In the genomic region with DNA sequence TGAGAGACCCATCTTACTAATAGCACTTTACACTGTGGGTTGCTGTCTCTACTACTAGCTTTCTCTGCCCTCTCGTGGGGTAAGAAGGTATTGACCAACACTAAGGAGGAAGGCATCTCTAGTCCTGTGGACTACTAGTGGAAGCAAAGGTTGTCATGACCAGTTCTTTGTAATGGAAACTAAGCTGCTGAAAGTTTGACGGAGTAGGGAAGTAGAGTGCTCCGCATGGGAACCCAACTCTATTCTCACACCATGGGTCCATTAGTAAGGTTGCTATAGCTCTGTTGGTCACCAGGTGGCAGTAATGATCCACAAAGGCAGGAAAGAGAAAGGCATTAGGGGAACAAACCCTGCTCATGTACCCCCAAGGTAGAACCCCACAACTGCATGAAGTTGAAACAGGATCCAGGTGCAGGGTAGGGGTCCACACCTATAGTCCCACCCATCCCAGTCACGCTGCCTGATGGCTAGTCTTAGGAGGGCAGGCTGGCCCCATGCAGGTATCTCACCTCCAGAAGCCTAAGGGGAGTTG, we compare ENCODE assay signal across 8 mouse cellular contexts. TPM values are rescaled to one million over a fixed set of nuclear protein-coding genes. Genes with fewer than 3 reads are reported as not detected.
A peak's percentile ranks its signal among the peaks of the same experiment; 100 is the strongest.
DNase-seq lines count a peak whose midpoint lies in the region; ATAC-seq lines count a peak whose summit lies in the region.

No protein-coding gene starts in this region.

- DNase-seq in heart, adult 18-20 months = peak; percentile 69 to 89
- no peak for DNase-seq in heart, embryonic 10.5 days (ENCODE audit: low spot score)
- peak; percentile 53 to 73 for DNase-seq in cerebellum, postnatal 36 days
- peak; percentile 73 for DNase-seq in gastrocnemius, adult 18-20 months (ENCODE audit: low spot score)
- DNase-seq in left cerebral cortex, postnatal 14 days (ENCODE audit: low spot score in 2 of 2) = peak; percentile 79 to 83
- peak; percentile 62 for DNase-seq in midbrain, embryonic 10.5 days (ENCODE audit: low spot score)
- DNase-seq in right cerebral cortex, postnatal 4 days = peak; percentile 61

- H3K27me3 ChIP-seq in heart, embryonic 10.5 days (ENCODE audit: insufficient read depth, poor library complexity, severe bottlenecking) = no peaks in the 10 kb centered on the region
- no peaks in the 10 kb centered on the region for H3K27me3 ChIP-seq in intestine, embryonic 16.5 days (replicated peaks; ENCODE audit: control insufficient read depth, insufficient read depth, low read length)
- no peaks in the 10 kb centered on the region for H3K27me3 ChIP-seq in midbrain, embryonic 10.5 days (ENCODE audit: low read depth, poor library complexity, severe bottlenecking)

- no peaks in the 10 kb centered on the region for H3K9me3 ChIP-seq in heart, embryonic 10.5 days
- no peaks in the 10 kb centered on the region for H3K9me3 ChIP-seq in intestine, embryonic 16.5 days (ENCODE audit: control insufficient read depth, low read length)
- no peaks in the 10 kb centered on the region for H3K9me3 ChIP-seq in midbrain, embryonic 10.5 days (replicated peaks)

- ATAC-seq in intestine, embryonic 16.5 days = peak; percentile 67

- no peak overlapping the region for H3K9ac ChIP-seq in intestine, embryonic 16.5 days (ENCODE audit: low read depth, low read length)

- intact Hi-C loops in left cerebral cortex, postnatal 14 days (cut with DNase I) = no loop called here

- 28% methylated on average over 4 of the region's 4 CpGs for WGBS in heart, embryonic 10.5 days
- WGBS in intestine, embryonic 16.5 days = 25% methylated on average over 4 of the region's 4 CpGs
- WGBS in midbrain, embryonic 10.5 days = 26% methylated on average over 4 of the region's 4 CpGs

- no peaks in the 10 kb centered on the region for H3K4me1 ChIP-seq in heart, embryonic 10.5 days
- H3K4me1 ChIP-seq in intestine, embryonic 16.5 days (ENCODE audit: control insufficient read depth, insufficient read depth, low read length) = no peaks in the 10 kb centered on the region
- no peaks in the 10 kb centered on the region for H3K4me1 ChIP-seq in midbrain, embryonic 10.5 days

- H3K4me3 ChIP-seq in heart, embryonic 10.5 days = no peak overlapping the region
- H3K4me3 ChIP-seq in intestine, embryonic 16.5 days (ENCODE audit: low read length) = no peak overlapping the region
- no peak overlapping the region for H3K4me3 ChIP-seq in midbrain, embryonic 10.5 days

- H3K27ac ChIP-seq in heart, embryonic 10.5 days = no peak overlapping the region
- no peak overlapping the region for H3K27ac ChIP-seq in intestine, embryonic 16.5 days (ENCODE audit: low read length)
- no peak overlapping the region for H3K27ac ChIP-seq in midbrain, embryonic 10.5 days (replicated peaks)

- peaks cover 54% of the 10 kb centered on the region for H3K36me3 ChIP-seq in heart, embryonic 10.5 days
- peaks cover 18% of the 10 kb centered on the region for H3K36me3 ChIP-seq in intestine, embryonic 16.5 days (ENCODE audit: control insufficient read depth, insufficient read depth, low read length)
- H3K36me3 ChIP-seq in midbrain, embryonic 10.5 days = peaks cover 59% of the 10 kb centered on the region

- no peak overlapping the region for H3K4me2 ChIP-seq in intestine, embryonic 16.5 days (ENCODE audit: low read depth, low read length)

RNA-seq across cellular contexts. Expression of a gene that starts 31.1 kb away (rescaled TPM):
- 10 to 100 TPM; 25.8 to 29.9 TPM for total RNA-seq in heart, adult 18-20 months (2021)
- polyA plus RNA-seq in heart, embryonic 10.5 days (2016; fragmentation: Nextera tagmentation; extraction: Ambion mirVana) = 23.8 and 26.0 TPM in 2 replicates
- total RNA-seq in gastrocnemius, adult 18-20 months (2021) = 10 to 100 TPM; 15.3 to 19.4 TPM
- polyA plus RNA-seq in intestine, embryonic 16.5 days (2015; fragmentation: Nextera tagmentation; extraction: Ambion mirVana) = 16.6 and 17.0 TPM in 2 replicates
- 10 to 100 TPM; 56.6 to 57.7 TPM for total RNA-seq in left cerebral cortex, postnatal 14 days (2021)
- polyA plus RNA-seq in midbrain, embryonic 10.5 days (2016; fragmentation: Nextera tagmentation; extraction: Ambion mirVana) = 30.9 and 34.6 TPM in 2 replicates

RNA-seq across cellular contexts. Expression of a gene that starts 31.2 kb away (rescaled TPM):
- 10 to 100 TPM; 55.8 to 59.5 TPM for total RNA-seq in heart, adult 18-20 months (2021)
- polyA plus RNA-seq in heart, embryonic 10.5 days (2016; fragmentation: Nextera tagmentation; extraction: Ambion mirVana) = 44.6 and 50.3 TPM in 2 replicates
- 10 to 100 TPM; 31.7 to 36.7 TPM for total RNA-seq in gastrocnemius, adult 18-20 months (2021)
- 51.1 and 54.4 TPM in 2 replicates for polyA plus RNA-seq in intestine, embryonic 16.5 days (2015; fragmentation: Nextera tagmentation; extraction: Ambion mirVana)
- 10 to 100 TPM; 61.8 to 63.6 TPM for total RNA-seq in left cerebral cortex, postnatal 14 days (2021)
- polyA plus RNA-seq in midbrain, embryonic 10.5 days (2016; fragmentation: Nextera tagmentation; extraction: Ambion mirVana) = 50.2 TPM in 2 replicates

RNA-seq across cellular contexts. Expression of a gene that starts 36.2 kb away (rescaled TPM):
- not detected for total RNA-seq in heart, adult 18-20 months (2021)
- 0.06 and 0.20 TPM in 2 replicates for polyA plus RNA-seq in heart, embryonic 10.5 days (2016; fragmentation: Nextera tagmentation; extraction: Ambion mirVana)
- not detected for total RNA-seq in gastrocnemius, adult 18-20 months (2021)
- polyA plus RNA-seq in intestine, embryonic 16.5 days (2015; fragmentation: Nextera tagmentation; extraction: Ambion mirVana) = 0.10 and 0.12 TPM in 2 replicates
- 1 to 10 TPM; 2.5 to 3.3 TPM for total RNA-seq in left cerebral cortex, postnatal 14 days (2021)
- polyA plus RNA-seq in midbrain, embryonic 10.5 days (2016; fragmentation: Nextera tagmentation; extraction: Ambion mirVana) = 0.22 and 0.26 TPM in 2 replicates

RNA-seq across cellular contexts. Expression of a gene that starts 46.4 kb away (rescaled TPM):
- under 1 TPM; 0.10 to 0.54 TPM for total RNA-seq in heart, adult 18-20 months (2021)
- 0.94 and 1.2 TPM in 2 replicates for polyA plus RNA-seq in heart, embryonic 10.5 days (2016; fragmentation: Nextera tagmentation; extraction: Ambion mirVana)
- not detected for total RNA-seq in gastrocnemius, adult 18-20 months (2021)
- polyA plus RNA-seq in intestine, embryonic 16.5 days (2015; fragmentation: Nextera tagmentation; extraction: Ambion mirVana) = 5.4 and 6.3 TPM in 2 replicates
- 1 to 10 TPM in 1 of 2 experiments, under 1 TPM in 1; 0.24 to 1.1 TPM for total RNA-seq in left cerebral cortex, postnatal 14 days (2021)
- 0.43 and 0.57 TPM in 2 replicates for polyA plus RNA-seq in midbrain, embryonic 10.5 days (2016; fragmentation: Nextera tagmentation; extraction: Ambion mirVana)
